Mouse (Mus musculus): ENCODE measurements around the gene Grin2b. TPM values are rescaled to one million over a fixed set of nuclear protein-coding genes. Genes with fewer than 3 reads are reported as not detected.
"Not testable (repeated sequence)": the region's sequence is repeated elsewhere in the genome, so short reads cannot be mapped to it uniquely, and the experiment has no call there.

Grin2b gene
- polyA plus RNA-seq, 1 experiment from 2014 or later, result 3.1 TPM

DNA sequence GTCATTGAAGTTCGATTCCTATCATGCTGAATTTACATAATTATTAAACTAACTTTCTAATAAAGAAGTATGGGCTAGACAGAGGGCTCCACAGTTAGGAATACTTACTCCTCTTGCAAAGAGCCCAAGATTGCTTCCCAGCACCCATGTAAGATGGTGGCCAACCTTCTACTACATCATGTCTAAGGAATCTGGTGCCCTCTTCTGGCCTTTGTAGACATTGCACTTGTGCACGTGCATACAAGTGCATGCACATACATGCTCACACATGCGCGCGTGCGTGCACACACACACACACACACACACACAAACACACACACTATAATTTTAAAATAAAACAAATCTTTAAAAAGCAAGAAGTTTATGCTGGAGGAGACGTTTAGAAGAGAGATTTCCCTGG is 481.8 kb downstream of the Grin2b start:
- 89% methylated on average over 7 of the region's 7 CpGs for WGBS
- DNase-seq (ENCODE audit: low spot score), result no peak
- no peak for ATAC-seq (replicated peaks; ENCODE audit: low FRiP score)

GRCm38 (mm10) chr6:135687926-135688325 is 485.4 kb downstream of the Grin2b start:
- no peak overlapping the region for H3K9ac ChIP-seq (ENCODE audit: low read length)
- whole genome bisulfite sequencing, result 89% methylated on average over 9 of the region's 9 CpGs
- no peaks in the 10 kb centered on the region for H3K4me1 ChIP-seq (replicated peaks; ENCODE audit: control insufficient read depth, insufficient read depth, low read length)
- ATAC-seq (replicated peaks; ENCODE audit: low FRiP score), result no peak
- no peak overlapping the region for H3K27ac ChIP-seq (ENCODE audit: low read depth, low read length)
- no peaks in the 10 kb centered on the region for H3K27me3 ChIP-seq (ENCODE audit: control insufficient read depth, insufficient read depth, low read length)
- no peak for DNase-seq (ENCODE audit: low spot score)
- H3K36me3 ChIP-seq (ENCODE audit: control insufficient read depth, insufficient read depth, low read length), result no peaks in the 10 kb centered on the region
- H3K9me3 ChIP-seq (ENCODE audit: control insufficient read depth, low read length), result no peaks in the 10 kb centered on the region
- H3K4me3 ChIP-seq (ENCODE audit: low read depth, low read length), result no peak overlapping the region
- H3K4me2 ChIP-seq (ENCODE audit: low read depth, low read length, severe bottlenecking), result no peak overlapping the region

More for the DNA sequence above, 481.8 kb downstream of the Grin2b start:
- H3K4me3 ChIP-seq (ENCODE audit: low read depth, low read length), result no peak overlapping the region
- H3K9ac ChIP-seq (ENCODE audit: low read length), result no peak overlapping the region
- H3K27me3 ChIP-seq (ENCODE audit: control insufficient read depth, insufficient read depth, low read length), result no peaks in the 10 kb centered on the region
- H3K9me3 ChIP-seq (ENCODE audit: control insufficient read depth, low read length), result no peaks in the 10 kb centered on the region
- H3K4me1 ChIP-seq (replicated peaks; ENCODE audit: control insufficient read depth, insufficient read depth, low read length), result no peaks in the 10 kb centered on the region
- H3K4me2 ChIP-seq (ENCODE audit: low read depth, low read length, severe bottlenecking), result no peak overlapping the region
- H3K27ac ChIP-seq (ENCODE audit: low read depth, low read length), result no peak overlapping the region
- no peaks in the 10 kb centered on the region for H3K36me3 ChIP-seq (ENCODE audit: control insufficient read depth, insufficient read depth, low read length)

GRCm38 (mm10) chr6:135684206-135684605 is 489.1 kb downstream of the Grin2b start:
- no peak overlapping the region for H3K9ac ChIP-seq (ENCODE audit: low read length)
- no peaks in the 10 kb centered on the region for H3K9me3 ChIP-seq (ENCODE audit: control insufficient read depth, low read length)
- H3K4me1 ChIP-seq (replicated peaks; ENCODE audit: control insufficient read depth, insufficient read depth, low read length), result no peaks in the 10 kb centered on the region
- H3K4me3 ChIP-seq (ENCODE audit: low read depth, low read length), result no peak overlapping the region
- no peak overlapping the region for H3K4me2 ChIP-seq (ENCODE audit: low read depth, low read length, severe bottlenecking)
- no peaks in the 10 kb centered on the region for H3K27me3 ChIP-seq (ENCODE audit: control insufficient read depth, insufficient read depth, low read length)
- no peak overlapping the region for H3K27ac ChIP-seq (ENCODE audit: low read depth, low read length)
- no peaks in the 10 kb centered on the region for H3K36me3 ChIP-seq (ENCODE audit: control insufficient read depth, insufficient read depth, low read length)
- ATAC-seq (replicated peaks; ENCODE audit: low FRiP score) (no peak), DNase-seq (ENCODE audit: low spot score) (no peak)
- 75% methylated on average over 2 of the region's 2 CpGs for WGBS

DNA sequence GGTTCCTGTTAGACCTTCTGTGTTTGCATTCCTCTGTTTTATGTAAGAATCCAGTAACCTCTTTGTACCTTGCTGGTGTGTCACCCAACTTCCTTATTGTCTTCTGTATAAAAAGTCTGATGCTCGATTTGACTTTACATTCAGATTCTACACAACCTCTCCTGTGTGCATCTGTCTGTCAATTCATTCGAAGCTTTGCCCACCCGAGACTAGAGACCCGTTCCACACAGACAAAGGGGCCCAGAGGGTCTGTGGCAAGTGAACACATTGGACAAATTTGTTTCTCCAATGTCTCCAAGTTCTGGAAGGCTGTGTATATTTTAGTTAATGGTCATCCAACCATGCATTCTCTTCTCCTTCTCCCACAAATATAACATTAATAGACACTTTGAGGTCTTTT is 491.9 kb downstream of the Grin2b start:
- not testable (repeated sequence) for ATAC-seq (replicated peaks; ENCODE audit: low FRiP score); DNase-seq (ENCODE audit: low spot score); H3K4me1 ChIP-seq (replicated peaks; ENCODE audit: control insufficient read depth, insufficient read depth, low read length); H3K9ac ChIP-seq (ENCODE audit: low read length); H3K9me3 ChIP-seq (ENCODE audit: control insufficient read depth, low read length); H3K27ac ChIP-seq (ENCODE audit: low read depth, low read length); H3K4me3 ChIP-seq (ENCODE audit: low read depth, low read length); H3K27me3 ChIP-seq (ENCODE audit: control insufficient read depth, insufficient read depth, low read length); H3K36me3 ChIP-seq (ENCODE audit: control insufficient read depth, insufficient read depth, low read length); H3K4me2 ChIP-seq (ENCODE audit: low read depth, low read length, severe bottlenecking)
- WGBS, result 81% methylated on average over 4 of the region's 4 CpGs

DNA sequence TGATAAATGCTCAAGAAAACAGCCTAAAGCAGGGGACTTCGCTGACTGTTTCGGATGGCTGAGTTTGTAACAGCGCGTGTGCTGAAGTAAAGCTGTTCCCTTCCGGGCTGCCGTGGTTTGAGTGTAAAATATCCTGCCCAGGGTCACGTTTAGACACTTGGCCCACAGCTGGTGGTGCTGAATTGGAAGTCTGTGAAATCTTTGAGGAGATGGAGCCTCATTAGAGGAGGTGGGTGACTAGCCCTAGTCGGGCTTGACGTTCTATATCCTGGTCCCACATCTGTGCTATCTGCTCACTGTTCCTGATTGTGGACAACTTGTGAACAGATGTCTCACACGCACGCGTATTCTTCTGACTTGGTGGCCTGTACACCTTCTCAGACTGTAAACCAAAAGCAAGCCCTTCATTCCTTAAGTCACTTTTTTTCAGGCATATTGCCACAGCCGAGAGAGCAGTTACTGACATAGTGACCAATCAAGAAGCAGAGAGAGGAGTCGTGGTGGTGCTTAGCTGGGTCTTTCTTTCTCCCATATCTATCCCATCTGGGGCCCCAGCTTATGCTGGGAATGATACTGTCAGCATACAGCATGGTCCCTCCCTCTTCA is 493.1 kb downstream of the Grin2b start:
- no peak overlapping the region for H3K4me2 ChIP-seq (ENCODE audit: low read depth, low read length, severe bottlenecking)
- DNase-seq (ENCODE audit: low spot score) (no peak), ATAC-seq (replicated peaks; ENCODE audit: low FRiP score) (no peak)
- H3K9me3 ChIP-seq (ENCODE audit: control insufficient read depth, low read length), result no peaks in the 10 kb centered on the region
- H3K4me3 ChIP-seq (ENCODE audit: low read depth, low read length), result no peak overlapping the region
- no peak overlapping the region for H3K27ac ChIP-seq (ENCODE audit: low read depth, low read length)
- no peaks in the 10 kb centered on the region for H3K36me3 ChIP-seq (ENCODE audit: control insufficient read depth, insufficient read depth, low read length)
- 87% methylated on average over 14 of the region's 14 CpGs for WGBS
- no peak overlapping the region for H3K9ac ChIP-seq (ENCODE audit: low read length)
- H3K4me1 ChIP-seq (replicated peaks; ENCODE audit: control insufficient read depth, insufficient read depth, low read length), result no peaks in the 10 kb centered on the region
- H3K27me3 ChIP-seq (ENCODE audit: control insufficient read depth, insufficient read depth, low read length), result no peaks in the 10 kb centered on the region

- Histone ChIP-seq H3K36me3 (ENCODE audit: control insufficient read depth, insufficient read depth, low read length) (no peaks in the 10 kb centered on the region), H3K4me1 (replicated peaks; ENCODE audit: control insufficient read depth, insufficient read depth, low read length) (no peaks in the 10 kb centered on the region), H3K4me3 (ENCODE audit: low read depth, low read length) (no peak overlapping the region), H3K27me3 (ENCODE audit: control insufficient read depth, insufficient read depth, low read length) (no peaks in the 10 kb centered on the region), H3K27ac (ENCODE audit: low read depth, low read length) (no peak overlapping the region), H3K4me2 (ENCODE audit: low read depth, low read length, severe bottlenecking) (no peak overlapping the region), H3K9ac (ENCODE audit: low read length) (no peak overlapping the region), H3K9me3 (ENCODE audit: control insufficient read depth, low read length) (no peaks in the 10 kb centered on the region)
- ATAC-seq (replicated peaks; ENCODE audit: low FRiP score), result no peak
- WGBS, result 81% methylated on average over 4 of the region's 4 CpGs
- no peak for DNase-seq (ENCODE audit: low spot score)
Observed at GRCm38 (mm10) chr6:135674380-135674779, 498.9 kb downstream of the Grin2b start.

DNA sequence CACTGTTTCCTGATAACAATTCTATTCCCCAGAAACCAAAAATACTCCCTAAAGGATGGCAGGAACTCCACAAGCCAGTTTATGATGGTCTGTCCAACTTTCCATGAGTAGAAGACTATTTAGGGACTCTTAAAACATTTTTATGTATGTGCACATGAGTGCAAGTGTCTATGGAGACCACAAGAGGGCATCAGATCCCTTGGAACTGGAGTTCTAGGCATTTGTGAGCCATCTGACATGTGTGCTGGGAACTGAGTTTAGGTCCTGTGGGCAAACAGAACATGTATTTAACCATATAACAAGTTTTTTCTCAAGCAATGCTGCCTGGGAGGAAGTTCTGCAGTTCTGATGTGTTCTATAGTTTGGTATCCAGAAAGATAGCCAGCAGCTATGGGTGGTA is 501.3 kb downstream of the Grin2b start:
- Histone ChIP-seq H3K9ac (ENCODE audit: low read length) (no peak overlapping the region), H3K27me3 (ENCODE audit: control insufficient read depth, insufficient read depth, low read length) (no peaks in the 10 kb centered on the region), H3K36me3 (ENCODE audit: control insufficient read depth, insufficient read depth, low read length) (no peaks in the 10 kb centered on the region), H3K4me1 (replicated peaks; ENCODE audit: control insufficient read depth, insufficient read depth, low read length) (no peaks in the 10 kb centered on the region), H3K4me2 (ENCODE audit: low read depth, low read length, severe bottlenecking) (no peak overlapping the region), H3K9me3 (ENCODE audit: control insufficient read depth, low read length) (no peaks in the 10 kb centered on the region), H3K27ac (ENCODE audit: low read depth, low read length) (no peak overlapping the region), H3K4me3 (ENCODE audit: low read depth, low read length) (no peak overlapping the region)
- ATAC-seq (replicated peaks; ENCODE audit: low FRiP score) (no peak), DNase-seq (ENCODE audit: low spot score) (no peak)

Small RNA genes within 50 kb of the gene (microRNA-seq; reads per million reads assigned to microRNA genes)
- gene Gm22892 (ENCODE audit: insufficient number of aligned reads), result not detected

Other genes with a start within 250 kb of the Grin2b start
- not detected in 2 replicates for gene Gm8994, start 154.0 kb upstream of the Grin2b start, polyA plus RNA-seq (2014; fragmentation: Nextera tagmentation; extraction: Ambion mirVana)
- not detected in 2 replicates for gene E330021D16Rik, start 242.1 kb upstream of the Grin2b start, polyA plus RNA-seq (2014; fragmentation: Nextera tagmentation; extraction: Ambion mirVana)

Measured in forebrain, embryonic 11.5 days (tissue).